ENCODE assay signal across 16 mouse cellular contexts in the genomic region with DNA sequence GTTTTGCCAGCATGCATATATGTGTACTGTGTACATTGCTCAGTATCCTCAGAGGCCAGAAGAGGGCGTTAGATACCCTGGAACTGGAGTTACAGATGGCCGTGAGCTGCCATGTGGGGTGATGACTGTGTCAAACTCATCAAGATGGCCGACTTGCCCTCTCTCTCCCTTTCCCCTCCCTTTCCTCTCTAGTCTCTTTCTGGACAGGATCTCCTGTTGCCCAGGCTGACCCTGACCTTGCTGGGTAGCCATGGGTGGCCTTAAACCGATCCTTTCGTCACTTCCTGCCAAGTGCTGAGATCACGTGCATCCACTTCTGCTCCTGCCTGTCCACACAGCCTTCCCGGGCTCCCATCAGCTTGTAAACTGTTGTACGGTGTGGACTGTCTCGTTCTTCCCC. TPM values are rescaled to one million over a fixed set of nuclear protein-coding genes. Genes with fewer than 3 reads are reported as not detected.
DNase-seq lines count a peak whose midpoint lies in the region; ATAC-seq and TF ChIP-seq lines count a peak whose summit lies in the region.
"Had no signal": no experiment of that assay in that cellular context is flagged by ENCODE, and none has a peak within 500 bp of the region (broad histone marks: within the 10 kb centered on the region; RNA-seq: fewer than 3 reads in every experiment).

No protein-coding gene starts in this region.

- DNase-seq in kidney, adult 9 months = peak; percentile 37
- no peak for DNase-seq in kidney, postnatal 36 days
- no peak for DNase-seq in lung, postnatal 0 days (ENCODE audit: low spot score)
- no peak for DNase-seq in lung, adult 18-20 months
- DNase-seq in adrenal gland, postnatal 10 days = peak; percentile 75
- DNase-seq in natural killer cell, adult 2 months (ENCODE audit: low spot score in 2 of 2) = no peak
- DNase-seq: cerebellum, adult 2 months; embryo, embryonic 11 days; gastrocnemius, postnatal 14 days; lung, adult 2 months; thymus, postnatal 25 days had no signal

- no peak overlapping the region for H3K4me3 ChIP-seq in lung, postnatal 0 days (ENCODE audit: low read depth, low read length)
- H3K4me3 ChIP-seq: heart, embryonic 13.5 days had no signal

- no peak overlapping the region for H3K4me2 ChIP-seq in lung, postnatal 0 days (replicated peaks; ENCODE audit: low read depth, low read length)
- H3K4me2 ChIP-seq: heart, embryonic 13.5 days had no signal

- WGBS in lung, postnatal 0 days = 45% methylated on average over 9 of the region's 9 CpGs

- peaks cover 15% of the 10 kb centered on the region; the same call in 1 of the 2 replicates for H3K4me1 ChIP-seq in lung, postnatal 0 days (ENCODE audit: insufficient read depth, low read depth, low read length)

- TF ChIP-seq CTCF in lung, postnatal 0 days (IDR thresholded peaks at IDR 0.05) = peak; percentile 49

- no peak for TF ChIP-seq EP300 in lung, postnatal 0 days (IDR thresholded peaks at IDR 0.05)

- H3K27ac ChIP-seq in lung, postnatal 0 days (ENCODE audit: low read length) = no peak overlapping the region
- H3K27ac ChIP-seq: heart, embryonic 13.5 days had no signal

- H3K9me3 ChIP-seq in lung, postnatal 0 days (ENCODE audit: low read length) = no peaks in the 10 kb centered on the region
- H3K9me3 ChIP-seq: heart, embryonic 13.5 days had no signal

- H3K27me3 ChIP-seq in lung, postnatal 0 days (replicated peaks; ENCODE audit: insufficient read depth, low read length) = no peaks in the 10 kb centered on the region

- ATAC-seq in lung, postnatal 0 days = no peak
- ATAC-seq in neutrophil, adult 5-6 weeks (ENCODE audit: extremely low read depth, insufficient number of reproducible peaks, low FRiP score, poor library complexity, severe bottlenecking) = peak; percentile 4; the same call in 1 of the 2 replicates
- no peak for ATAC-seq in cerebellum, adult (ENCODE audit: insufficient number of reproducible peaks, low FRiP score, low TSS enrichment)
- ATAC-seq: CD4-positive, CD25-positive, alpha-beta regulatory T cell, adult 4 months; forebrain, embryonic 14.5 days had no signal

- H3K36me3 ChIP-seq in lung, postnatal 0 days (ENCODE audit: insufficient read depth, low read length) = peaks cover 35% of the 10 kb centered on the region; the same call in 1 of the 2 replicates

- no peak overlapping the region for H3K9ac ChIP-seq in lung, postnatal 0 days (replicated peaks; ENCODE audit: low read depth)
- H3K9ac ChIP-seq: heart, embryonic 13.5 days had no signal

RNA-seq across cellular contexts. Expression of gene Tnfrsf1a, which starts 10.8 kb away (rescaled TPM):
- 107 and 108 TPM in 2 replicates for polyA plus RNA-seq in lung, postnatal 0 days (2015; fragmentation: Nextera tagmentation; extraction: Ambion mirVana)
- 100 to 1,000 TPM; 168 to 190 TPM for total RNA-seq in adrenal gland, postnatal 10 days (2021)
- 202 and 215 TPM in 2 replicates for total RNA-seq in neutrophil, adult 5-6 weeks (2017)

RNA-seq across cellular contexts. Expression of gene Plekhg6, which starts 20.6 kb away (rescaled TPM):
- polyA plus RNA-seq in lung, postnatal 0 days (2015; fragmentation: Nextera tagmentation; extraction: Ambion mirVana) = 0.50 and 0.82 TPM in 2 replicates
- total RNA-seq in adrenal gland, postnatal 10 days (2021) = under 1 TPM; 0.69 to 0.82 TPM
- total RNA-seq in neutrophil, adult 5-6 weeks (2017) = 0.25 and 0.35 TPM in 2 replicates
- total RNA-seq: gastrocnemius, postnatal 14 days had no signal
- polyA plus RNA-seq: forebrain, embryonic 14.5 days had no signal

RNA-seq across cellular contexts. Expression of gene Scnn1a, which starts 39.5 kb away (rescaled TPM):
- polyA plus RNA-seq in lung, postnatal 0 days (2015; fragmentation: Nextera tagmentation; extraction: Ambion mirVana) = 106 and 123 TPM in 2 replicates
- 1 to 10 TPM in 1 of 2 experiments, under 1 TPM in 1; 0.84 to 1.2 TPM for total RNA-seq in adrenal gland, postnatal 10 days (2021)
- total RNA-seq in neutrophil, adult 5-6 weeks (2017) = 11.6 and 12.6 TPM in 2 replicates
- polyA plus RNA-seq: CD4-positive, CD25-positive, alpha-beta regulatory T cell, adult 4 months had no signal

RNA-seq across cellular contexts. Expression of gene Ltbr, which starts 46.3 kb away (rescaled TPM):
- 96.7 and 100 TPM in 2 replicates for polyA plus RNA-seq in lung, postnatal 0 days (2015; fragmentation: Nextera tagmentation; extraction: Ambion mirVana)
- total RNA-seq in adrenal gland, postnatal 10 days (2021) = 10 to 100 TPM; 64.5 to 70.3 TPM
- total RNA-seq in neutrophil, adult 5-6 weeks (2017) = 43.7 and 45.6 TPM in 2 replicates

Comparison
In these comparisons a context has a peak if more than half of its experiments do, and no peak if none do; other contexts are left out.
1. DNase-seq: peak in kidney, adult 9 months (single experiment) and adrenal gland, postnatal 10 days (single experiment); none in kidney, postnatal 36 days (0 of 2), lung, postnatal 0 days (single experiment), lung, adult 18-20 months (0 of 2) and natural killer cell, adult 2 months (0 of 2).